Mouse (Mus musculus): ENCODE data around the gene Srp54b. TPM values are rescaled to one million over a fixed set of nuclear protein-coding genes. Genes with fewer than 3 reads are reported as not detected.

Srp54b gene
- total RNA-seq, 1 experiment = 14.4 TPM

Other genes starting within 250 kb of the Srp54b start
- gene Gm20403, start 168.6 kb upstream of the Srp54b start, total RNA-seq (2012; rRNA removed) = not detected in 2 replicates
- 19.7 and 22.9 TPM in 2 replicates for gene Baz1a, start 140.8 kb upstream of the Srp54b start, total RNA-seq (2012; rRNA removed)
- gene 2700097O09Rik, start 75.0 kb upstream of the Srp54b start, total RNA-seq (2012; rRNA removed) = 29.9 and 33.1 TPM in 2 replicates
- 32.8 and 52.4 TPM in 2 replicates for gene Srp54a, start 74.8 kb upstream of the Srp54b start, total RNA-seq (2012; rRNA removed)
- 4.2 and 6.1 TPM in 2 replicates for gene Fam177a, start 30.6 kb upstream of the Srp54b start, total RNA-seq (2012; rRNA removed)
- gene 1700047I17Rik2, start 44.5 kb downstream of the Srp54b start, total RNA-seq (2012; rRNA removed) = not detected in 2 replicates
- 17.4 and 31.7 TPM in 2 replicates for gene Srp54c, start 75.1 kb downstream of the Srp54b start, total RNA-seq (2012; rRNA removed)
- gene 1110008L16Rik, start 144.5 kb downstream of the Srp54b start, total RNA-seq (2012; rRNA removed) = 32.5 and 39.0 TPM in 2 replicates
- gene Ppp2r3c, start 147.9 kb downstream of the Srp54b start, total RNA-seq (2012; rRNA removed) = 11.7 and 12.0 TPM in 2 replicates
- 148 and 215 TPM in 2 replicates for gene Psma6, start 229.1 kb downstream of the Srp54b start, total RNA-seq (2012; rRNA removed)